Mouse (Mus musculus): ENCODE data around the gene Cyp26c1. TPM values are rescaled to one million over a fixed set of nuclear protein-coding genes. Genes with fewer than 3 reads are reported as not detected.

Cyp26c1 gene
- polyA plus RNA-seq, 2 experiments, result 0.01 TPM; not detected in 1

- peaks cover 19 to 23% of the 10 kb centered on the region in 2 experiments for H3K4me1 ChIP-seq (replicated peaks; ENCODE audit: control insufficient read depth in 2 of 2, insufficient read depth in 2 of 2, low read length in 1 of 2)
- TF ChIP-seq EP300 (IDR thresholded peaks at IDR 0.05; ENCODE audit: low read depth) (no peak), CTCF (IDR thresholded peaks at IDR 0.05; ENCODE audit: low read depth) (no peak)
- no peak overlapping the region for H3K4me3 ChIP-seq (ENCODE audit: insufficient read depth in 1 of 2, low read depth in 2 of 2, low read length in 2 of 2)
- H3K9me3 ChIP-seq (ENCODE audit: control insufficient read depth, low read length), result no peaks in the 10 kb centered on the region
- DNase-seq (ENCODE audit: low read depth in 3 of 3, low spot score in 3 of 3) (no peak), ATAC-seq (ENCODE audit: insufficient read depth) (no peak)
- H3K27me3 ChIP-seq (ENCODE audit: control insufficient read depth, insufficient read depth, low read length), result no peaks in the 10 kb centered on the region
- 50% methylated on average over 6 of the region's 6 CpGs for WGBS (ENCODE audit: insufficient replicate concordance)
- H3K9ac ChIP-seq (replicated peaks), result no peak overlapping the region
- no peak overlapping the region for H3K27ac ChIP-seq
- H3K36me3 ChIP-seq (replicated peaks; ENCODE audit: control insufficient read depth, insufficient read depth, low read depth), result no peaks in the 10 kb centered on the region; the same call in 1 of the 2 replicates
- H3K4me2 ChIP-seq (ENCODE audit: low read depth), result no peak overlapping the region
Observed at GRCm38 (mm10) chr19:37665256-37665655, 20.1 kb upstream of the Cyp26c1 start.

GRCm38 (mm10) chr19:37667855-37668594, 17.4 kb upstream of the Cyp26c1 start:
- 30% methylated on average over 13 of the region's 13 CpGs for WGBS (ENCODE audit: insufficient replicate concordance)
- peak overlapping the region; percentile 54 for H3K4me2 ChIP-seq (ENCODE audit: low read depth)
- ATAC-seq (ENCODE audit: insufficient read depth) (peak; percentile 96), DNase-seq (ENCODE audit: low read depth in 3 of 3, low spot score in 3 of 3) (peak; percentile 69 to 81 (median 73))
- H3K9me3 ChIP-seq (ENCODE audit: control insufficient read depth, low read length), result no peaks in the 10 kb centered on the region
- H3K27ac ChIP-seq, result peak overlapping the region; percentile 75
- no peaks in the 10 kb centered on the region; the same call in 1 of the 2 replicates for H3K36me3 ChIP-seq (replicated peaks; ENCODE audit: control insufficient read depth, insufficient read depth, low read depth)
- peaks cover 19 to 23% of the 10 kb centered on the region in 2 experiments for H3K4me1 ChIP-seq (replicated peaks; ENCODE audit: control insufficient read depth in 2 of 2, insufficient read depth in 2 of 2, low read length in 1 of 2)
- H3K4me3 ChIP-seq (ENCODE audit: insufficient read depth in 1 of 2, low read depth in 2 of 2, low read length in 2 of 2), result no peak overlapping the region
- TF ChIP-seq EP300 (IDR thresholded peaks at IDR 0.05; ENCODE audit: low read depth) (peak; percentile 87), CTCF (IDR thresholded peaks at IDR 0.05; ENCODE audit: low read depth) (no peak)
- peak overlapping the region; percentile 24; the same call in 1 of the 2 replicates for H3K9ac ChIP-seq (replicated peaks)
- H3K27me3 ChIP-seq (ENCODE audit: control insufficient read depth, insufficient read depth, low read length), result no peaks in the 10 kb centered on the region

DNA sequence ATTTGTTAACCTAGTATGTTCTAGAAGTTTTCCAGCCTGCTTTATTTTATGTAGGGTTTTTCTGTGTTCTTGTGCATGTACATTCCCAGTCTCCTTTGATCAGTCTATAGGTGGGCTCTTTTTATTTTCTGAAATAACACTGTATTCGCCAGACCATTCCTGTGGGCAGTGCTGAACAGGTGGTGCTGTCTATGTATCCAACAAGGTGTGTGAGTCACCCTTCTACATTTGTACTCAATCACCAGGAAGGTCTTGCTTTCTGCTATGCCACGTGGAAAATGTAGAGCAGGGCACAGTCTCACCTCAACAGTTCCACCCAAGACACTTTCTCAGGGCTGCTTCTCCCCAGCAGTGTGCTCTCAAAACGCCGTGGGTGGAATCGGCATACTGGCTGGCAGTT, 16.7 kb upstream of the Cyp26c1 start:
- 82% methylated on average over 5 of the region's 5 CpGs for WGBS (ENCODE audit: insufficient replicate concordance)
- DNase-seq (ENCODE audit: low read depth in 3 of 3, low spot score in 3 of 3) (no peak), ATAC-seq (ENCODE audit: insufficient read depth) (no peak)
- H3K27me3 ChIP-seq (ENCODE audit: control insufficient read depth, insufficient read depth, low read length), result no peaks in the 10 kb centered on the region
- H3K36me3 ChIP-seq (replicated peaks; ENCODE audit: control insufficient read depth, insufficient read depth, low read depth), result no peaks in the 10 kb centered on the region; the same call in 1 of the 2 replicates
- peak overlapping the region; percentile 69 for H3K27ac ChIP-seq
- no peak for TF ChIP-seq EP300 (IDR thresholded peaks at IDR 0.05; ENCODE audit: low read depth)
- TF ChIP-seq CTCF (IDR thresholded peaks at IDR 0.05; ENCODE audit: low read depth), result no peak
- H3K9ac ChIP-seq (replicated peaks), result peak overlapping the region; percentile 24; the same call in 1 of the 2 replicates
- H3K4me2 ChIP-seq (ENCODE audit: low read depth), result peak overlapping the region; percentile 54
- H3K4me3 ChIP-seq (ENCODE audit: insufficient read depth in 1 of 2, low read depth in 2 of 2, low read length in 2 of 2), result no peak overlapping the region
- no peaks in the 10 kb centered on the region for H3K9me3 ChIP-seq (ENCODE audit: control insufficient read depth, low read length)
- H3K4me1 ChIP-seq (replicated peaks; ENCODE audit: control insufficient read depth in 2 of 2, insufficient read depth in 2 of 2, low read length in 1 of 2), result peaks cover 19 to 23% of the 10 kb centered on the region in 2 experiments

GRCm38 (mm10) chr19:37669486-37669885, 15.9 kb upstream of the Cyp26c1 start:
- no peak overlapping the region for H3K4me2 ChIP-seq (ENCODE audit: low read depth)
- H3K27me3 ChIP-seq (ENCODE audit: control insufficient read depth, insufficient read depth, low read length), result no peaks in the 10 kb centered on the region
- ATAC-seq (ENCODE audit: insufficient read depth) (no peak), DNase-seq (ENCODE audit: low read depth in 3 of 3, low spot score in 3 of 3) (no peak)
- H3K36me3 ChIP-seq (replicated peaks; ENCODE audit: control insufficient read depth, insufficient read depth, low read depth), result no peaks in the 10 kb centered on the region; the same call in 1 of the 2 replicates
- no peak overlapping the region for H3K27ac ChIP-seq
- 77% methylated on average over 5 of the region's 5 CpGs for WGBS (ENCODE audit: insufficient replicate concordance)
- no peak overlapping the region for H3K4me3 ChIP-seq (ENCODE audit: insufficient read depth in 1 of 2, low read depth in 2 of 2, low read length in 2 of 2)
- no peak overlapping the region for H3K9ac ChIP-seq (replicated peaks)
- TF ChIP-seq CTCF (IDR thresholded peaks at IDR 0.05; ENCODE audit: low read depth), result no peak
- TF ChIP-seq EP300 (IDR thresholded peaks at IDR 0.05; ENCODE audit: low read depth), result no peak
- H3K9me3 ChIP-seq (ENCODE audit: control insufficient read depth, low read length), result no peaks in the 10 kb centered on the region
- H3K4me1 ChIP-seq (replicated peaks; ENCODE audit: control insufficient read depth in 2 of 2, insufficient read depth in 2 of 2, low read length in 1 of 2), result peaks cover 19 to 23% of the 10 kb centered on the region in 2 experiments

- no peak for ATAC-seq (ENCODE audit: insufficient read depth)
- H3K4me1 ChIP-seq (replicated peaks; ENCODE audit: control insufficient read depth in 2 of 2, insufficient read depth in 2 of 2, low read length in 1 of 2), result peaks cover 6% of the 10 kb centered on the region in 2 experiments
- no peak overlapping the region for H3K4me2 ChIP-seq (ENCODE audit: low read depth)
- no peak overlapping the region for H3K27ac ChIP-seq
- TF ChIP-seq CTCF (IDR thresholded peaks at IDR 0.05; ENCODE audit: low read depth), result no peak
- no peak for TF ChIP-seq EP300 (IDR thresholded peaks at IDR 0.05; ENCODE audit: low read depth)
- H3K4me3 ChIP-seq (ENCODE audit: insufficient read depth in 1 of 2, low read depth in 2 of 2, low read length in 2 of 2), result no peak overlapping the region
- no peaks in the 10 kb centered on the region for H3K27me3 ChIP-seq (ENCODE audit: control insufficient read depth, insufficient read depth, low read length)
- DNase-seq (ENCODE audit: low read depth in 3 of 3, low spot score in 3 of 3), result no peak
- H3K36me3 ChIP-seq (replicated peaks; ENCODE audit: control insufficient read depth, insufficient read depth, low read depth), result no peaks in the 10 kb centered on the region
- no peaks in the 10 kb centered on the region for H3K9me3 ChIP-seq (ENCODE audit: control insufficient read depth, low read length)
- 35% methylated on average over 12 of the region's 12 CpGs for WGBS (ENCODE audit: insufficient replicate concordance)
- no peak overlapping the region for H3K9ac ChIP-seq (replicated peaks)
Observed at GRCm38 (mm10) chr19:37673393-37673792, 12.0 kb upstream of the Cyp26c1 start.

Measured in liver, embryonic 14.5 days (tissue).